Mouse (Mus musculus) heart, adult 2 months (tissue): ENCODE results near the gene Lmln.

Experiments
- CTCF ChIP-seq: fragments of 200-600 bp; IDR thresholded peaks from 2 replicates; pipeline ENCODE4 v1.8.1; 2022; ENCODE audit warnings: antibody characterized with exemption, mild to moderate bottlenecking, moderate library complexity
- EP300 ChIP-seq: fragments of 200-500 bp; IDR thresholded peaks from 2 replicates; pipeline ENCODE4 v1.6.1; 2011; ENCODE audit warnings: low read depth, low read length, control low read depth; ENCODE audit not compliant: insufficient read depth

DNA sequence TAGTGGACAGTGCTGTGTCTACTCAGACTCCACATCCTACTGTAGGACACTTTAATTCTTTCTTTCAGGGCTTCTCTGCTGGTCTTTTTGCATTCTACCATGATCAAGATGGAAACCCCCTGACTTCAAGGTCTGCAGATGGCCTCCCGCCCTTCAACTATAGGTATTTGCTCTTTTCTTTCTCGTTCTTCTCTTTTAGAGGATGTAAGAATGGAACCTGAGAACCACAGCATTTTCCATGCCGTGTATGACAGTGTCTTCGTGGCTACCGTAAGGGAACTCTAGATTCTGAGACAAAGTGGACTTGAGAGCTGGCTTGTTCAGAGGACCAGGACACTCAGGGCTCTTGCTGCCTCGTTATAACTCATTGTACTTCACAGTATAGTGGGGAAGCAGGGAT is 20.6 kb downstream of the Lmln start:
- TF ChIP-seq EP300 (no peak), CTCF (no peak)
